Mouse (Mus musculus) intestine, postnatal 0 days (tissue): ENCODE data around the gene 1700122O11Rik. TPM values are rescaled to one million over a fixed set of nuclear protein-coding genes. Genes with fewer than 3 reads are reported as not detected.

Source experiments
- ATAC-seq: fragments of 200-750 bp; cut with Nextera tagmentation; 2 replicates; pipeline ENCODE4 v1.8.0; 2017; ENCODE audit warnings: mild to moderate bottlenecking, moderate TSS enrichment, moderate library complexity
- H3K27ac ChIP-seq: fragments of 300-500 bp; sonication (generic); 2 replicates; pipeline ENCODE4 v1.5.1; 2014; ENCODE audit warnings: mild to moderate bottlenecking, low read depth, low read length, moderate library complexity
- H3K27me3 ChIP-seq: fragments of 300-500 bp; sonication (generic); replicated peaks from 2 replicates; pipeline ENCODE4 v1.6.1; 2014; ENCODE audit warnings: low read length, mixed read lengths; ENCODE audit not compliant: control insufficient read depth, insufficient read depth
- H3K36me3 ChIP-seq: fragments of 300-500 bp; sonication (generic); 2 replicates; pipeline ENCODE4 v1.6.1; 2014; ENCODE audit warnings: mild to moderate bottlenecking, moderate library complexity; ENCODE audit not compliant: control insufficient read depth, insufficient read depth
- H3K4me1 ChIP-seq: fragments of 300-500 bp; sonication (generic); replicated peaks from 2 replicates; pipeline ENCODE4 v1.6.1; 2014; ENCODE audit warnings: antibody characterized with exemption, low read length, mixed read lengths; ENCODE audit not compliant: control insufficient read depth, insufficient read depth
- H3K4me2 ChIP-seq: fragments of 300-500 bp; sonication (generic); replicated peaks from 2 replicates; pipeline ENCODE4 v1.6.1; 2014; ENCODE audit warnings: low read depth, mild to moderate bottlenecking, moderate library complexity
- H3K4me3 ChIP-seq: fragments of 300-500 bp; sonication (generic); 2 replicates; pipeline ENCODE4 v1.5.1; 2014; ENCODE audit warnings: low read depth, low read length
- H3K9ac ChIP-seq: fragments of 300-500 bp; sonication (generic); 2 replicates; pipeline ENCODE4 v1.6.1; 2014; ENCODE audit warnings: mild to moderate bottlenecking, low read depth, low read length
- H3K9me3 ChIP-seq: fragments of 300-500 bp; sonication (generic); 2 replicates; pipeline ENCODE4 v1.6.1; 2016; ENCODE audit warnings: mixed run types; ENCODE audit not compliant: control insufficient read depth
- CTCF ChIP-seq: sonication (generic); IDR thresholded peaks from 2 replicates; pipeline ENCODE4 v1.5.1; 2016; ENCODE audit warnings: low read depth, mild to moderate bottlenecking, control low read depth, antibody characterized with exemption, moderate library complexity
- WGBS: fragments of 180-500 bp; shearing (Covaris S2); extraction: QIAGEN DNeasy Blood & Tissue Kit; methylation state at CpG from one replicate; pipeline ENCODE4 v1.1.7; 2014; 5-methylcytosine and 5-hydroxymethylcytosine counted together
- polyA plus RNA-seq: library from polyadenylated mRNA; unstranded; fragments of >200 nt; fragmentation: Nextera tagmentation; extraction: Ambion mirVana; gene quantifications from 2 replicates; pipeline ENCODE4 v1.2.1, GENCODE M21; 2015

Gene 1700122O11Rik
- polyA plus RNA-seq, 1 experiment from 2014 or later, result not detected

DNA sequence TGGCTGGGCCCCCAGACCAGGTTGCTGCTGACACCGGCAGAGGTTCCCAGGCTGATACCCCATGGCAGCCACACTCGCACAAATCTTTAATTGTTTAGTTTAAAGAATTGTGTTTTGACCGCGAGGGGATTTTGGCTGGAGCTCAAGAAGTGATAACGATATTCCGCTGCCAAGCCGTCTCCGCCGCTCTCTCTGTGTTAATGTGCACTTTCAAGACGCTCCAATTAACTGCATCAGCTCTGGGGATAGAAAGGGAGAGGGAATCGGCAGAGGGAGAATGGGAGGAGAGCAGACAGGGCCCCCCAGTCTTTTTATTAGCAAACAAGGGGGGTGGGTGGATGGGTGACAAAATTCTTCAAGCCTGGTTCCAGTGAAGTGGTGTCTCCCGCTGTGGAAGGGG is 8.9 kb downstream of the 1700122O11Rik start:
- no peaks in the 10 kb centered on the region; the same call in 1 of the 2 replicates for H3K27me3 ChIP-seq
- 30% methylated on average over 12 of the region's 12 CpGs for WGBS
- no peak overlapping the region for H3K4me3 ChIP-seq
- no peaks in the 10 kb centered on the region for H3K4me1 ChIP-seq
- H3K36me3 ChIP-seq, result no peaks in the 10 kb centered on the region
- no peaks in the 10 kb centered on the region for H3K9me3 ChIP-seq
- H3K27ac ChIP-seq, result no peak overlapping the region
- H3K9ac ChIP-seq, result no peak overlapping the region
- H3K4me2 ChIP-seq, result no peak overlapping the region
- no peak for ATAC-seq
- no peak for TF ChIP-seq CTCF

DNA sequence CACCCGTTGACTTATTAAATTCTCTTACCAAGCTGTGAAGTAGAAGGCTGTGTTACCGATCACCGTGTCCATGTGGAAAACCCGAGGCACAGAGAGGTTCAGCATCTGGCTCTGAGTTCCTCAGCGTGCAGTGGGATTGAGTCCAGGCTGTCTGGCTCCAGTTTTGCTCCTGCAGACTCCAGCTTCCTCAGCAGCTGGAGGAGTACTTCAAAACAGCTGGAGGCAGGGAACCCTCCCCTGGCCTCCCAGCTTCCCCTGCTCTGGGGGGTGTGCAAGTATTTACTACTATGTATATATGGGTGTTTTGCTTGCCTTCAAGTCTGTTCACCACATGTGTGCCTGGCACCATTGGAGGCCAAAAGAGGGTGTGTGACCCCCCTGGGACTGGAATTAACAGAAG is 9.8 kb downstream of the 1700122O11Rik start:
- TF ChIP-seq CTCF, result no peak
- Histone ChIP-seq H3K27ac (no peak overlapping the region), H3K4me3 (no peak overlapping the region), H3K4me1 (no peaks in the 10 kb centered on the region), H3K9ac (no peak overlapping the region), H3K27me3 (no peaks in the 10 kb centered on the region; the same call in 1 of the 2 replicates), H3K9me3 (no peaks in the 10 kb centered on the region), H3K36me3 (no peaks in the 10 kb centered on the region), H3K4me2 (no peak overlapping the region)
- 79% methylated on average over 5 of the region's 5 CpGs for WGBS
- ATAC-seq, result no peak

DNA sequence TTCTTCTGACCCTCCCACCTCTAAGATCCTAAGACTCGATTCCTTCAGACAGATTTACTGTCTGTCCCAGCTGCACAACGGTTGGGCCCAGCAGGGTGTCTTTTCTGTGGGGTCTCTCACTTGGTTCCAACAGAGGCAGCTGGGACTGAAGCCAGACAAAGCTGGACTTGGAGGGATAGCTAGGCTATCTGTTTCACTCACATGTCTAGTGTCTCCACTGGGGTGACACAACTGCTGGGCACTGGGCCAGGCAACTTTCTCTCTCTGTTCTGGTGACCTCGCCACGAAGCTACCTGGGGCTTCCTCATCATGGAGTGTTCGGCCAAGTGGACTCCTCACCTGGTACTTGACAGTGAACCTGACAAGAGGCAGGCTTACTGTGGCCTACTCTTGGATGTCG is 10.4 kb downstream of the 1700122O11Rik start:
- WGBS, result 59% methylated on average over 6 of the region's 6 CpGs
- H3K27me3 ChIP-seq, result no peaks in the 10 kb centered on the region; the same call in 1 of the 2 replicates
- ATAC-seq, result no peak
- H3K9ac ChIP-seq, result no peak overlapping the region
- H3K36me3 ChIP-seq, result no peaks in the 10 kb centered on the region
- H3K27ac ChIP-seq, result no peak overlapping the region
- no peak for TF ChIP-seq CTCF
- no peak overlapping the region for H3K4me2 ChIP-seq
- H3K9me3 ChIP-seq, result no peaks in the 10 kb centered on the region
- H3K4me3 ChIP-seq, result no peak overlapping the region
- H3K4me1 ChIP-seq, result no peaks in the 10 kb centered on the region

DNA sequence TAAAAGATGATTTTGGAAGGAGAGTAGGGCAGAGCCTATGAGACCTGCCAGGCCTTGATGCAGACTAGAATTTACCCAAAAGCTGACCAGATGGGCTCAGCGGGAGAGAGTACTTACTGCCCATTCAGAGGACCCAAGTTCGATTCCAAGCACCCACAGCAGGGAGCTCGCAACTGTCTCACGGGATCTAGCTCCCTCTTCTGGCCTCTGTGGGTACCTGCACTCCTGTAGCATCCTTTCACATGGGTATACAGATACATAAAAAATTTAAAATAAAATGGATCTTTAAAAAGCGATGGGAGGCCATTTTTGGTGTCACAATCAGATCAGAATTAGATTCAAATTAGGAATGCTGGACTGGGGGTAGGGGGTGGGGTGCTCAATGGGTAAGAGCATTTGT is 11.1 kb downstream of the 1700122O11Rik start:
- H3K9me3 ChIP-seq, result no peaks in the 10 kb centered on the region
- no peak overlapping the region for H3K4me2 ChIP-seq
- H3K9ac ChIP-seq, result no peak overlapping the region
- no peak for ATAC-seq
- peak; percentile 17; the same call in 1 of the 2 replicates for TF ChIP-seq CTCF
- H3K36me3 ChIP-seq, result no peaks in the 10 kb centered on the region
- WGBS, result 98% methylated on average over 5 of the region's 5 CpGs
- no peak overlapping the region for H3K27ac ChIP-seq
- no peaks in the 10 kb centered on the region; the same call in 1 of the 2 replicates for H3K27me3 ChIP-seq
- H3K4me3 ChIP-seq, result no peak overlapping the region
- no peaks in the 10 kb centered on the region for H3K4me1 ChIP-seq

DNA sequence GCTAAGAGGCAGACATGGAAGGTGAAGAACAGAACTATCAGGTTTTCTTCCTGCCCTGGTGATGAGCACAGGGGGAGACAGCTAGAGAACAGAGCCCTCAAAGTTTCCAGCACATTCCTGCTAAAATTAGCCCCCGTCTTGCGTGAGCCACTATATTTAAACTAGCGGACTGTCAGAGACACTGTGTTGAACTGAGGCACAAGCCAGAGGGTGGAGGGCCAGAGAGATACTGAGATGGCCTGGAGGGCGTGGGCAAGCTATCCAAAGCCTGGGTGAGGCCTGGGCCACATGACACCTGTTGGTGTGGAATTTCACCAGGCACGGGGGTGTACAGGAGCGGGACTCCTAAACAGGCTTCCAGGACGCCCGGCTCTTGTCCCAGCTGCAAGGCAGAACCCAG is 14.0 kb downstream of the 1700122O11Rik start:
- H3K9me3 ChIP-seq, result no peaks in the 10 kb centered on the region
- H3K4me2 ChIP-seq, result no peak overlapping the region
- no peaks in the 10 kb centered on the region for H3K27me3 ChIP-seq
- no peak overlapping the region for H3K9ac ChIP-seq
- TF ChIP-seq CTCF, result no peak
- no peak overlapping the region for H3K27ac ChIP-seq
- H3K4me3 ChIP-seq, result no peak overlapping the region
- ATAC-seq, result no peak
- H3K4me1 ChIP-seq, result no peaks in the 10 kb centered on the region
- 55% methylated on average over 8 of the region's 8 CpGs for WGBS
- H3K36me3 ChIP-seq, result no peaks in the 10 kb centered on the region

DNA sequence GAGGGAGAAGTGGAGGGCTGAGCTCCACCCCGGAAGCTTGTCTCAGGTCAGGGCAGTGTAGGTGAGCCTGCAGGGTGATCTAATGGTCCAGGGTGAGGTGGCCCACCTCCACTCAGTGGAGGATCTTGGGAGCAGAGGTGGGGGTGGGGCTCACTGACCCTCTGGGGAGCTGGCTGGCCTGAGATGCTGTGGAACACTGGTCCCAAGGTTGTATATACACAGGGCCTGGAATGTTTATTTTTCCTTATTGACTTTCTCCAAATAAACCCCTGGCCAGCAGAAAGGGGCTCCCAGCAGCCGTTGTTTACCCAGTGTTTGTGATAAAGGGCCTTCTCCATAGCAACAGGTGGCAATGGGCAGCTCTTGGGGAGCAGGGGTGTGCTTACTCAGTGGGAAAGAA is 18.5 kb downstream of the 1700122O11Rik start:
- Histone ChIP-seq H3K9ac (no peak overlapping the region), H3K36me3 (no peaks in the 10 kb centered on the region), H3K4me3 (no peak overlapping the region), H3K4me2 (no peak overlapping the region), H3K27ac (no peak overlapping the region), H3K9me3 (no peaks in the 10 kb centered on the region), H3K27me3 (no peaks in the 10 kb centered on the region), H3K4me1 (no peaks in the 10 kb centered on the region)
- TF ChIP-seq CTCF, result no peak
- ATAC-seq, result 0 out of 2 replicates have a peak, but pooled peaks have one; percentile 13
- 13% methylated on average over 2 of the region's 2 CpGs for whole genome bisulfite sequencing

DNA sequence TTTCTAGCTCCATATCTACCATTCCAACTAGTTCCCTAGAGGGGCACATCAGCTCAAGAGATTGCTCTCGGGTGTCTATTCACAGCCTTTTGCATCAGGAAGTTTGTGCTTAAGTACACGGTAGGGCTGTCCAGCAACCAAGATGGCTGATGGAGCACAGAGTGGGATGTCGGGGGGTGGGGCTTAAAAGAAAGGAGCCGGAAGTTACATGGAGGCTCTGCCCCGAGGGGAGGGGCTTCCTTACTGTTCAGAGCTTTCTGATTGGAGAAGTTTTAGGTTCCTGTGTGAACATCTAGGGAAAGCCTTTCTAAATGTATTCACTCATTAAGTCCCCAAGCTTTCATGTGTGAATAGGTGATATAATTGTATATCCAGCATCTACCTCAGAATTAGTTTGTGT is 21.5 kb downstream of the 1700122O11Rik start:
- ATAC-seq, result no peak
- no peaks in the 10 kb centered on the region for H3K4me1 ChIP-seq
- no peak overlapping the region for H3K4me3 ChIP-seq
- no peak for TF ChIP-seq CTCF
- 72% methylated on average over 5 of the region's 5 CpGs for WGBS
- no peak overlapping the region for H3K9ac ChIP-seq
- H3K27me3 ChIP-seq, result no peaks in the 10 kb centered on the region
- no peak overlapping the region for H3K4me2 ChIP-seq
- no peaks in the 10 kb centered on the region for H3K9me3 ChIP-seq
- H3K36me3 ChIP-seq, result no peaks in the 10 kb centered on the region
- H3K27ac ChIP-seq, result no peak overlapping the region
